Mouse (Mus musculus) embryonic facial prominence, embryonic 10.5 days (tissue): ENCODE measurements around the gene Arhgef28. TPM values are rescaled to one million over a fixed set of nuclear protein-coding genes. Genes with fewer than 3 reads are reported as not detected.

Experiments used
- DNase-seq: peaks from one replicate; pipeline ENCODE4 v3.0.0-alpha.2; 2017; ENCODE audit warnings: low spot score
- H3K27ac ChIP-seq: fragments of 300-500 bp; sonication (generic); replicated peaks from 2 replicates; pipeline ENCODE4 v1.5.1; 2016; ENCODE audit warnings: mild to moderate bottlenecking
- H3K27me3 ChIP-seq: fragments of 300-500 bp; sonication (generic); replicated peaks from 2 replicates; pipeline ENCODE4 v1.6.1; 2016; ENCODE audit warnings: low read depth, mild to moderate bottlenecking; ENCODE audit not compliant: poor library complexity, severe bottlenecking
- H3K36me3 ChIP-seq: fragments of 300-500 bp; sonication (generic); replicated peaks from 2 replicates; pipeline ENCODE4 v1.6.1; 2016; ENCODE audit warnings: mild to moderate bottlenecking, moderate library complexity
- H3K4me1 ChIP-seq: fragments of 300-500 bp; sonication (generic); 2 replicates; pipeline ENCODE4 v1.6.1; 2016
- H3K4me3 ChIP-seq: fragments of 300-500 bp; sonication (generic); 2 replicates; pipeline ENCODE4 v1.5.1; 2016; ENCODE audit warnings: mild to moderate bottlenecking, moderate library complexity
- H3K9me3 ChIP-seq: fragments of 300-500 bp; sonication (generic); 2 replicates; pipeline ENCODE4 v1.6.1; 2016; ENCODE audit warnings: mild to moderate bottlenecking
- WGBS: fragments of 180-500 bp; shearing (Covaris S2); methylation state at CpG from one replicate; pipeline ENCODE4 v1.1.7; 2016; 5-methylcytosine and 5-hydroxymethylcytosine counted together
- polyA plus RNA-seq: library from polyadenylated mRNA; unstranded; fragments of >200 nt; fragmentation: Nextera tagmentation; extraction: Ambion mirVana; gene quantifications from 2 replicates; pipeline ENCODE4 v1.2.1, GENCODE M21; 2016

Arhgef28 gene
- polyA plus RNA-seq, 1 experiment from 2014 or later, result 9.6 TPM

DNA sequence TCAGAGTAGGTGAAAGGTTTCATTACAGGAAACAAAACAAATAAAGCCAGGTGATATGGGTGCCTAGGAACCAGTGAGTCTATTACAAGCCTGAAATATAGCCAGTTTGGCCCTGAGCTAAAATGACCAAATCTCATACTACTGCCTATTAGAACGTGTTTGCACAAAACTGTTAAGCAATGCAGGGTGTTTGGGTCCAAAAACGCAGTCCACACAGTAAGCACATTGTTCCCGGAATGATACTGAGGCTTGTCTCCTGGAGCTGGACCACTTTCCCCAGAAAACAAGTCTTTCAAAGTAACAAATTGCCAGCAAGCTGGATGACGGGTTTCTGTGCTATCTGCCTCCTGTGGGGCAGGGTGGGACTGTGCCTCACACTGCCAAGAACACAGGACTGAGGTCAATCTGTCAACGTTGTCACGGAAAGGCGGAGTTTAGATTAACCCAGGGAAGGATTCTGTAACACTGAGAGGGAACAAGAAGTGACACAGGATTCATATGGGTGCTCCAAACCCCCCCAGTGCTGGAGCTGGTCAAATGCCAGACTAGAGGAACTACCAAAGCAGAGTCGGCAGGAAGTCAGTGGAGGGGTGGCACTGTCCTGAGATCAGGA is 352.8 kb downstream of the Arhgef28 start:
- Histone ChIP-seq H3K27me3 (no peaks in the 10 kb centered on the region), H3K4me3 (no peak overlapping the region), H3K9me3 (no peaks in the 10 kb centered on the region), H3K4me1 (no peaks in the 10 kb centered on the region), H3K36me3 (no peaks in the 10 kb centered on the region), H3K27ac (no peak overlapping the region)
- no peak for DNase-seq
- WGBS, result 76% methylated on average over 8 of the region's 8 CpGs

Other genes starting within 250 kb of the Arhgef28 start
- 52.6 and 55.2 TPM in 2 replicates for gene Utp15, start 56.6 kb upstream of the Arhgef28 start, polyA plus RNA-seq
- 15.6 and 16.1 TPM in 2 replicates for gene Ankra2, start 56.6 kb upstream of the Arhgef28 start, polyA plus RNA-seq
- not detected in 2 replicates for gene Gm21976, start 73.4 kb upstream of the Arhgef28 start, polyA plus RNA-seq
- gene Btf3, start 110.6 kb upstream of the Arhgef28 start, polyA plus RNA-seq, result 764 and 773 TPM in 2 replicates
- gene Foxd1, start 147.8 kb upstream of the Arhgef28 start, polyA plus RNA-seq, result 3.7 and 4.3 TPM in 2 replicates